Comparison of ENCODE assay signal across 7 mouse cellular contexts in the genomic region with DNA sequence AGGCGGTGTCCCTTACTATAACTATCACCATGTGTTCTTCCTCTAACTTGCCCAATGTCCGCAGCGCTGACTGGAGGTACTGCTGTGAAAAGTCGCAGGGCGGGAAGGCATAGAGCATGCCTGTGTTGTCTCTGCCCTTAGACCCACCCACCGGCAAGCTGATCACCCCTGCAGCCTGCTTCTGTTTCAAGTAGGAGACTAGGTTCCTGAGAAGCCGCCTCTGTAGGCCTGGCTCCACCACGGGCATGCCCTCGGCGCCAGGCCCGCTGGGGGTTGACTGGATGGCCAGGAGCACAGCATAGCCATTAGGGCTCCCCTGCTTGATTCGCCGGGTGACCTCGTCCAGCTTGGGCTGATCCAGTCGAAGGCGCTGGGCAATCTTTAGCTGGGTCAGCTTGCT. TPM values are rescaled to one million over a fixed set of nuclear protein-coding genes. Genes with fewer than 3 reads are reported as not detected.
DNase-seq lines count a peak whose midpoint lies in the region; ATAC-seq and TF ChIP-seq lines count a peak whose summit lies in the region.

No protein-coding gene starts in this region.

- H3K9me3 ChIP-seq in lung, embryonic 14.5 days (ENCODE audit: low read depth, low read length) = no peaks in the 10 kb centered on the region
- H3K9me3 ChIP-seq in forebrain, postnatal 0 days (ENCODE audit: low read length) = no peaks in the 10 kb centered on the region
- no peaks in the 10 kb centered on the region for H3K9me3 ChIP-seq in liver, embryonic 16.5 days (replicated peaks; ENCODE audit: control insufficient read depth, low read length)

- DNase-seq in lung, embryonic 14.5 days = peak; percentile 30
- no peak for DNase-seq in lung, postnatal 36 days
- DNase-seq in cerebellum, postnatal 14 days = peak; percentile 33 to 38
- DNase-seq in forebrain, postnatal 0 days = no peak
- DNase-seq in left cerebral cortex, adult 8-10 months (ENCODE audit: low spot score in 2 of 2) = no peak

- H3K4me2 ChIP-seq in lung, embryonic 14.5 days = peak overlapping the region; percentile 98
- peak overlapping the region; percentile 93 for H3K4me2 ChIP-seq in forebrain, postnatal 0 days (ENCODE audit: low read depth)
- peak overlapping the region; percentile 96 for H3K4me2 ChIP-seq in liver, embryonic 16.5 days (ENCODE audit: low read depth, low read length)

- peaks cover 8% of the 10 kb centered on the region; the same call in 1 of the 2 replicates for H3K4me1 ChIP-seq in lung, embryonic 14.5 days (ENCODE audit: insufficient read depth)
- H3K4me1 ChIP-seq in forebrain, postnatal 0 days (ENCODE audit: insufficient read depth) = peaks cover 27% of the 10 kb centered on the region
- peaks cover 48% of the 10 kb centered on the region for H3K4me1 ChIP-seq in liver, embryonic 16.5 days (ENCODE audit: control insufficient read depth, low read depth, low read length)

- H3K27ac ChIP-seq in lung, embryonic 14.5 days (ENCODE audit: low read depth) = no peak overlapping the region
- no peak overlapping the region for H3K27ac ChIP-seq in forebrain, postnatal 0 days (ENCODE audit: low read depth, low read length)
- H3K27ac ChIP-seq in liver, embryonic 16.5 days (ENCODE audit: low read length) = no peak overlapping the region

- WGBS in lung, embryonic 14.5 days = 10% methylated on average over 16 of the region's 16 CpGs
- 46% methylated on average over 16 of the region's 16 CpGs for WGBS in forebrain, postnatal 0 days
- WGBS in liver, embryonic 16.5 days (ENCODE audit: insufficient replicate concordance) = 68% methylated on average over 16 of the region's 16 CpGs

- ATAC-seq in lung, embryonic 14.5 days (ENCODE audit: insufficient read depth) = no peak
- ATAC-seq in forebrain, postnatal 0 days = no peak
- ATAC-seq in liver, embryonic 16.5 days (ENCODE audit: low read depth) = no peak
- ATAC-seq in megakaryocyte progenitor cell, adult 5-6 weeks (replicated peaks; ENCODE audit: poor library complexity) = no peak

- peak overlapping the region; percentile 96 for H3K9ac ChIP-seq in lung, embryonic 14.5 days
- peak overlapping the region; percentile 92; the same call in 1 of the 2 replicates for H3K9ac ChIP-seq in forebrain, postnatal 0 days
- H3K9ac ChIP-seq in liver, embryonic 16.5 days (ENCODE audit: low read depth, low read length) = peak overlapping the region; percentile 36; the same call in 1 of the 2 replicates

- H3K4me3 ChIP-seq in lung, embryonic 14.5 days (ENCODE audit: low read depth, low read length) = peak overlapping the region; percentile 91
- peak overlapping the region; percentile 85 for H3K4me3 ChIP-seq in forebrain, postnatal 0 days (ENCODE audit: low read depth, low read length)
- H3K4me3 ChIP-seq in liver, embryonic 16.5 days (ENCODE audit: low read depth, low read length) = peak overlapping the region; percentile 93

- H3K36me3 ChIP-seq in lung, embryonic 14.5 days (ENCODE audit: insufficient read depth) = peaks cover 78% of the 10 kb centered on the region
- H3K36me3 ChIP-seq in forebrain, postnatal 0 days (ENCODE audit: insufficient read depth) = peaks cover 59% of the 10 kb centered on the region
- H3K36me3 ChIP-seq in liver, embryonic 16.5 days (ENCODE audit: control insufficient read depth, insufficient read depth) = peaks cover 28% of the 10 kb centered on the region

- H3K27me3 ChIP-seq in lung, embryonic 14.5 days (ENCODE audit: insufficient read depth, low read length) = no peaks in the 10 kb centered on the region
- H3K27me3 ChIP-seq in forebrain, postnatal 0 days (ENCODE audit: insufficient read depth, low read length) = no peaks in the 10 kb centered on the region
- H3K27me3 ChIP-seq in liver, embryonic 16.5 days (ENCODE audit: control insufficient read depth, insufficient read depth, low read depth, low read length) = no peaks in the 10 kb centered on the region

- no peak for TF ChIP-seq CTCF in lung, embryonic 14.5 days (IDR thresholded peaks at IDR 0.05; ENCODE audit: low read depth)
- TF ChIP-seq CTCF in forebrain, postnatal 0 days (IDR thresholded peaks at IDR 0.05; ENCODE audit: low read depth) = no peak

RNA-seq across cellular contexts. Expression of gene Rbm15b, which starts 2.9 kb away (rescaled TPM):
- polyA plus RNA-seq in lung, embryonic 14.5 days (2014; fragmentation: Nextera tagmentation; extraction: Ambion mirVana) = 22.2 and 25.3 TPM in 2 replicates
- 82.4 and 83.5 TPM in 2 replicates for total RNA-seq in forebrain, postnatal 0 days (2014; rRNA removed)
- 15.8 and 16.8 TPM in 2 replicates for polyA plus RNA-seq in forebrain, postnatal 0 days (2015; fragmentation: Nextera tagmentation; extraction: Ambion mirVana)
- 1.5 and 1.6 TPM in 2 replicates for polyA plus RNA-seq in liver, embryonic 16.5 days (2015; fragmentation: Nextera tagmentation; extraction: Ambion mirVana)
- 20.3 and 22.6 TPM in 2 replicates for total RNA-seq in megakaryocyte progenitor cell, adult 5-6 weeks (2015)
- total RNA-seq in megakaryocyte progenitor cell, adult 5-6 weeks (2017) = 23.7 and 26.1 TPM in 2 replicates
- 10 to 100 TPM; 51.6 to 56.5 (median 52.8) TPM for total RNA-seq in left cerebral cortex, adult 8-10 months (2022)

RNA-seq across cellular contexts. Expression of gene Manf, which starts 7.5 kb away (rescaled TPM):
- 246 and 279 TPM in 2 replicates for polyA plus RNA-seq in lung, embryonic 14.5 days (2014; fragmentation: Nextera tagmentation; extraction: Ambion mirVana)
- total RNA-seq in forebrain, postnatal 0 days (2014; rRNA removed) = 49.5 and 61.9 TPM in 2 replicates
- polyA plus RNA-seq in forebrain, postnatal 0 days (2015; fragmentation: Nextera tagmentation; extraction: Ambion mirVana) = 135 and 151 TPM in 2 replicates
- polyA plus RNA-seq in liver, embryonic 16.5 days (2015; fragmentation: Nextera tagmentation; extraction: Ambion mirVana) = 140 and 150 TPM in 2 replicates
- 619 and 658 TPM in 2 replicates for total RNA-seq in megakaryocyte progenitor cell, adult 5-6 weeks (2015)
- 405 and 458 TPM in 2 replicates for total RNA-seq in megakaryocyte progenitor cell, adult 5-6 weeks (2017)
- 100 to 1,000 TPM in 2 of 4 experiments, 10 to 100 TPM in 2; 94.8 to 105 (median 98.7) TPM for total RNA-seq in left cerebral cortex, adult 8-10 months (2022)

Comparison
In these comparisons a context has a peak if more than half of its experiments do, and no peak if none do; other contexts are left out.
1. DNase-seq: peak in lung, embryonic 14.5 days (single experiment) and cerebellum, postnatal 14 days (2 of 2); none in lung, postnatal 36 days (single experiment), forebrain, postnatal 0 days (single experiment) and left cerebral cortex, adult 8-10 months (0 of 2).
2. H3K9ac ChIP-seq: peak in every context shown above with its lines; median percentile 96 in lung, embryonic 14.5 days; 92 in forebrain, postnatal 0 days; 36 in liver, embryonic 16.5 days.
3. Peak in every context shown above with its lines, with median percentiles within 50 percentile points of each other: H3K4me2 ChIP-seq and H3K4me3 ChIP-seq.